Mouse (Mus musculus): ENCODE results near the gene Krt9. TPM values are rescaled to one million over a fixed set of nuclear protein-coding genes. Genes with fewer than 3 reads are reported as not detected.
A peak's percentile ranks its signal among the peaks of the same experiment; 100 is the strongest.

Gene Krt9
- polyA plus RNA-seq, 1 experiment from 2014 or later, result not detected

DNA sequence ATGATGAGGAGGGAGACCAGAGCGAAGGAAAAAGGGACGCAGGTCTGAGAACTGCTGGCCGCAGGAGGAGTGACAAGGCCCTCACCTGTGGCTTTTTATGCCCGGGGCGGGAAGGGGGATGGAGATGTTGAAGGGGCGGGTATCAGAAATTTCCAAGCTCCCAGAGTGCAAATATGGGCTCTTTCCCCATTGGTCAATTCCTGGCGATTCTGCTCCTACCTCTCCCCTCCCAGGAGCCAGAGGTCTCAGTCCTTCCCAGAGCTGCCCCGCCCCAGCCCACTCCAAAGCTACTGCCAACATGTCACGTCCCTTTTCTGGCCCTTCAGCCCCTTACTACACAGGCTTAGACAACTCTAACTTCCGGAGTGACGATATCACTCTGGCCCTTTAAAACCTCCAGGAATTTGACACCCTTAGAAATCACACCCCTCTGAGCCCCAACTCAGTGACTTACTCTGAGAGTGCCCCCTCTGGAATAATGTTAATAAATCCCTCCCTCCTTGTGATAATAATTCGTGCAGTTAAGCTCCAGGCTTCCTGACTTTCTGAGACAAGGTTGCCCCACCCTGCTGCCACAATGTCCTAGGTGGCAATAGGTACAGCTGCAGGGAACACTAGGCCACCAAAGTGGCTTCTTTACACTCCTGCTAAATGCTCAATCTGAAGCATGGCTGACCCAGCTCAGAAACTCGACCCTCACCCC is 47.0 kb downstream of the Krt9 start:
- H3K27me3 ChIP-seq, result peaks cover 36% of the 10 kb centered on the region

DNA sequence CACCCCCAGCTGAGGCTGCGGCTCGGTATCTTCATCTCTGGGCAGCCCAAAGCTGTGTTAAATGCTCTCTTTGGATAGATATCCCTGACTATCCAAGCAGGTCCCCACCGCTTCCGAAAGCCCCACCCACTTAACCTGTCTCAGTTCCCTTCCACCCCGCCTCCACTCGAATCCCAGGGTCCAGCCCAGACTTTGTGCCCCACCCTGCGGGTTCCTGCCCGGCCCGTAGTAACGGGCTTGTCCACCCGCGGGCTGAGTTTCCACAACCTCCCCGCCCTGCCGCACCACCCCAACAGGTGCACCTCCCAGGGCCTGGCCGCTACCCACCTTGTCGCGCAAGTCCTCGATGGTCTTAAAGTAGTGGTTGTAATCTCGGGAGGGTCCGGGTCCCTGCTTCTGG is 47.9 kb downstream of the Krt9 start:
- Histone ChIP-seq H3K27me3 (peaks cover 36% of the 10 kb centered on the region), H3K4me2 (replicated peaks) (peak overlapping the region; percentile 50), H3K27ac (no peak overlapping the region), H3K4me3 (replicated peaks) (peak overlapping the region; percentile 23), H3K36me3 (no peaks in the 10 kb centered on the region), H3K9me3 (no peaks in the 10 kb centered on the region), H3K4me1 (replicated peaks) (peaks cover 10% of the 10 kb centered on the region), H3K9ac (replicated peaks) (no peak overlapping the region)
- WGBS, result 1% methylated on average over 20 of the region's 20 CpGs
- ATAC-seq, result no peak

More for the DNA sequence above, 47.0 kb downstream of the Krt9 start:
- Histone ChIP-seq H3K4me2 (replicated peaks) (peak overlapping the region; percentile 50), H3K9ac (replicated peaks) (no peak overlapping the region), H3K4me3 (replicated peaks) (peak overlapping the region; percentile 23), H3K36me3 (no peaks in the 10 kb centered on the region), H3K27ac (no peak overlapping the region), H3K9me3 (no peaks in the 10 kb centered on the region), H3K4me1 (replicated peaks) (peaks cover 10% of the 10 kb centered on the region)
- no peak for ATAC-seq
- 4% methylated on average over 13 of the region's 13 CpGs for WGBS

DNA sequence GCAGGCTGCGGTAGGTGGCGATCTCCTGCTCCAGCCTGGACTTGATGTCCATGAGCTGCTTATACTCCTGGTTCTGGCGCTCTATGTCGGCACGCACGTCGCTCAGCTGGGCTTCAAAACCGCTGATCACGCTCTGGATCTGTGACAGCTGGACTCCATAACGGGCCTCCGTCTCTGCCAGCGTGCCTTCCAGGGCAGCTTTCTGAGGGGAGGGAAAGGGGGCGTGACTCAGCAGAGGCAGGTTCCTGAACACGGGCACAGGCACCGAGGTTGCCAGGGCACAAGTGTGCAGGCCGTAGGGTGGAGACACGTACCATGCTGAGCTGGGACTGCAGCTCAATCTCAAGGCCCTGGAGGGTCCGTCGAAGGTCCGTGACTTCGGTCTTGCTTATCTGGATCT is 52.1 kb downstream of the Krt9 start:
- Histone ChIP-seq H3K27me3 (peaks cover 23% of the 10 kb centered on the region), H3K9me3 (no peaks in the 10 kb centered on the region), H3K9ac (replicated peaks) (no peak overlapping the region), H3K27ac (no peak overlapping the region), H3K36me3 (no peaks in the 10 kb centered on the region), H3K4me1 (replicated peaks) (peaks cover 35% of the 10 kb centered on the region), H3K4me3 (replicated peaks) (no peak overlapping the region), H3K4me2 (replicated peaks) (no peak overlapping the region)
- no peak for ATAC-seq
- 94% methylated on average over 21 of the region's 21 CpGs for WGBS

DNA sequence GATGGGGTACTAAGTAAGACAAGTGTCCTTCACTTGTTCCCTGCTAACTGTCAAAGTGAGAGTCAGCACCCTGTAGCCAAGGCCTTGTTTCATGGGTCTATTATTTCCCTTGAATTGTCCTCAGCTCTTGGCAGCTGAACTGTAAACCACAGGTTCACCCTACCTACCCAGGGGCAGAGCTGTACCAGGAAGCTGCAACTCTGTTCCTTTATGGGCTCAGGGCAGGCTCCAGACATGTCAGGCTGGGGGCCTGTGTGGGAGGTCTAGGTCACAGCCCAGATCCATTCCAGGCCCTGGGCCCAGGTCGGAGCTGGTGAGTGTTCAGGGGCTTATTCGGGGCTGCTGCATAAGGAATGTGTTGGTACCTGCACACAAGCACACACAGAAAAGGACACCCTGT is 53.7 kb downstream of the Krt9 start:
- peaks cover 7% of the 10 kb centered on the region for H3K27me3 ChIP-seq
- no peak overlapping the region for H3K27ac ChIP-seq
- no peaks in the 10 kb centered on the region for H3K36me3 ChIP-seq
- ATAC-seq, result no peak
- no peak overlapping the region for H3K4me2 ChIP-seq (replicated peaks)
- H3K9ac ChIP-seq (replicated peaks), result no peak overlapping the region
- H3K9me3 ChIP-seq, result no peaks in the 10 kb centered on the region
- H3K4me1 ChIP-seq (replicated peaks), result peaks cover 25% of the 10 kb centered on the region
- H3K4me3 ChIP-seq (replicated peaks), result no peak overlapping the region
- WGBS, result 77% methylated on average over 2 of the region's 2 CpGs

DNA sequence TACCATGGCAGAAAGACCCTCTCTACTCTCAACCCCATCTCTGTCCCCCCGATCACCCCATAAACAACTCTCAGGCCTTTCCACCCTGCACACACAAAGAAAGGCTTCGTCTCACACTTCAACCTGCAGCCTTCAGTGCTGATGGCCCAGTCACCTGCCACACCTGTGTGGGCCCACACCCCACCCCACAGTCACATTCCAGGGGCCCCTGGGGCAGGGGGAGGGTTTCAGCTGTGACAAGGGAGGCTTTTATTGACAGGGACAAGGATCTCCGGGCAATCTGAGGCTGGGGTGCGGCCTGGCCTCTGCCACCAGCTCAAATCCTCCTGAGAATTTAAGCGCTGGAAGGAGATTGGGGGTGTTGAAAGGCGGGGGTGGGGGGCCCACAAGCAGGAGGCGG is 54.2 kb downstream of the Krt9 start:
- no peak for ATAC-seq
- Histone ChIP-seq H3K4me3 (replicated peaks) (no peak overlapping the region), H3K27ac (no peak overlapping the region), H3K36me3 (no peaks in the 10 kb centered on the region), H3K9me3 (no peaks in the 10 kb centered on the region), H3K4me2 (replicated peaks) (no peak overlapping the region), H3K27me3 (peaks cover 2% of the 10 kb centered on the region; the same call in 1 of the 2 replicates), H3K4me1 (replicated peaks) (peaks cover 25% of the 10 kb centered on the region), H3K9ac (replicated peaks) (no peak overlapping the region)
- WGBS, result 44% methylated on average over 7 of the region's 7 CpGs

DNA sequence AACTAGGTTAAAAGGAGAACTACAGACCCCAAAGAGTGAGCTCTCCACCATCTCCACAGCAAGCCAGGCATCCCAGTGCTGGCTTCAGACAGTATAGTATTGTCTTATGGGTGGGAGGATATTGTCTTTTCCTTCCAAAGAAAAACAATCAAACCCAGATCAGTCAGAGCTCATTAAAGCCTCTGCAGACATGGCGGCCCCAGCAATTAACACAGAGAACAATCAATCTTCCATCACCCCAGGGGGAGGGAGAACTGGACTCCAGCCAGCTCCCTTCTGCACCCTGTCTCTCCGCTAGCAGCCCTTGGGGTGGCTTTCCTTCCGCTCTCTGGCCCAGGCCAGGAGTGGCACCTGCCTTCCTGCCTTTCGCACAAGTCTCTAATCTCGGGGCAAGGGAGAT is 55.4 kb downstream of the Krt9 start:
- no peaks in the 10 kb centered on the region for H3K9me3 ChIP-seq
- ATAC-seq, result 0 out of 2 replicates have a peak, but pooled peaks have one; percentile 17
- no peak overlapping the region for H3K4me2 ChIP-seq (replicated peaks)
- WGBS, result 28% methylated on average over 5 of the region's 5 CpGs
- no peaks in the 10 kb centered on the region for H3K36me3 ChIP-seq
- peaks cover 25% of the 10 kb centered on the region for H3K4me1 ChIP-seq (replicated peaks)
- H3K4me3 ChIP-seq (replicated peaks), result no peak overlapping the region
- H3K27me3 ChIP-seq, result no peaks in the 10 kb centered on the region
- no peak overlapping the region for H3K27ac ChIP-seq
- H3K9ac ChIP-seq (replicated peaks), result no peak overlapping the region

Other genes starting within 250 kb of the Krt9 start
- gene Krtap9-5, start 244.8 kb downstream of the Krt9 start, polyA plus RNA-seq (2015; fragmentation: Nextera tagmentation; extraction: Ambion mirVana), result not detected in 2 replicates
- not detected in 2 replicates for gene Krtap29-1, start 214.2 kb downstream of the Krt9 start, polyA plus RNA-seq (2015; fragmentation: Nextera tagmentation; extraction: Ambion mirVana)
- not detected in 2 replicates for gene Krtap16-1, start 206.6 kb downstream of the Krt9 start, polyA plus RNA-seq (2015; fragmentation: Nextera tagmentation; extraction: Ambion mirVana)
- 0.28 and 0.37 TPM in 2 replicates for gene Krtap17-1, start 199.3 kb downstream of the Krt9 start, polyA plus RNA-seq (2015; fragmentation: Nextera tagmentation; extraction: Ambion mirVana)
- gene Krt33a, start 177.0 kb downstream of the Krt9 start, polyA plus RNA-seq (2015; fragmentation: Nextera tagmentation; extraction: Ambion mirVana), result not detected in 2 replicates
- gene Krt33b, start 163.4 kb downstream of the Krt9 start, polyA plus RNA-seq (2015; fragmentation: Nextera tagmentation; extraction: Ambion mirVana), result not detected in 2 replicates
- not detected in 2 replicates for gene Krt34, start 151.7 kb downstream of the Krt9 start, polyA plus RNA-seq (2015; fragmentation: Nextera tagmentation; extraction: Ambion mirVana)
- gene Krt31, start 142.7 kb downstream of the Krt9 start, polyA plus RNA-seq (2015; fragmentation: Nextera tagmentation; extraction: Ambion mirVana), result not detected in 2 replicates
- not detected in 2 replicates for gene Krt32, start 105.0 kb downstream of the Krt9 start, polyA plus RNA-seq (2015; fragmentation: Nextera tagmentation; extraction: Ambion mirVana)
- gene Krt35, start 97.0 kb downstream of the Krt9 start, polyA plus RNA-seq (2015; fragmentation: Nextera tagmentation; extraction: Ambion mirVana), result not detected in 2 replicates
- not detected in 2 replicates for gene Krt36, start 87.6 kb downstream of the Krt9 start, polyA plus RNA-seq (2015; fragmentation: Nextera tagmentation; extraction: Ambion mirVana)
- 0.22 TPM in 1 of 2 replicates, not detected in the other for gene Krt13, start 71.7 kb downstream of the Krt9 start, polyA plus RNA-seq (2015; fragmentation: Nextera tagmentation; extraction: Ambion mirVana)
- 0.41 and 0.98 TPM in 2 replicates for gene Krt15, start 57.3 kb downstream of the Krt9 start, polyA plus RNA-seq (2015; fragmentation: Nextera tagmentation; extraction: Ambion mirVana)
- gene Krt19, start 44.6 kb downstream of the Krt9 start, polyA plus RNA-seq (2015; fragmentation: Nextera tagmentation; extraction: Ambion mirVana), result 0.86 and 1.4 TPM in 2 replicates
- 0.15 and 0.22 TPM in 2 replicates for gene Krt14, start 14.3 kb upstream of the Krt9 start, polyA plus RNA-seq (2015; fragmentation: Nextera tagmentation; extraction: Ambion mirVana)
- gene Krt16, start 55.7 kb upstream of the Krt9 start, polyA plus RNA-seq (2015; fragmentation: Nextera tagmentation; extraction: Ambion mirVana), result not detected in 2 replicates
- not detected in 2 replicates for gene Krt17, start 67.8 kb upstream of the Krt9 start, polyA plus RNA-seq (2015; fragmentation: Nextera tagmentation; extraction: Ambion mirVana)
- not detected in 2 replicates for gene Krt42, start 76.6 kb upstream of the Krt9 start, polyA plus RNA-seq (2015; fragmentation: Nextera tagmentation; extraction: Ambion mirVana)
- gene Eif1, start 126.6 kb upstream of the Krt9 start, polyA plus RNA-seq (2015; fragmentation: Nextera tagmentation; extraction: Ambion mirVana), result 1,443 and 1,564 TPM in 2 replicates
- 1.2 and 2.5 TPM in 2 replicates for gene Gast, start 141.2 kb upstream of the Krt9 start, polyA plus RNA-seq (2015; fragmentation: Nextera tagmentation; extraction: Ambion mirVana)
- 137 and 168 TPM in 2 replicates for gene Hap1, start 162.9 kb upstream of the Krt9 start, polyA plus RNA-seq (2015; fragmentation: Nextera tagmentation; extraction: Ambion mirVana)
- gene Jup, start 204.5 kb upstream of the Krt9 start, polyA plus RNA-seq (2015; fragmentation: Nextera tagmentation; extraction: Ambion mirVana), result 69.2 and 70.5 TPM in 2 replicates
- 13.7 and 16.8 TPM in 2 replicates for gene P3h4, start 221.6 kb upstream of the Krt9 start, polyA plus RNA-seq (2015; fragmentation: Nextera tagmentation; extraction: Ambion mirVana)
- gene Fkbp10, start 222.5 kb upstream of the Krt9 start, polyA plus RNA-seq (2015; fragmentation: Nextera tagmentation; extraction: Ambion mirVana), result 16.4 and 19.9 TPM in 2 replicates
- 99.3 and 101 TPM in 2 replicates for gene Nt5c3b, start 248.6 kb upstream of the Krt9 start, polyA plus RNA-seq (2015; fragmentation: Nextera tagmentation; extraction: Ambion mirVana)
- 0.85 and 1.2 TPM in 2 replicates for gene Klhl10, start 248.7 kb upstream of the Krt9 start, polyA plus RNA-seq (2015; fragmentation: Nextera tagmentation; extraction: Ambion mirVana)

Data from midbrain, embryonic 13.5 days (tissue).